Mouse (Mus musculus): ENCODE data around the gene Aire.

The Aire gene

GRCm38 (mm10) chr10:78009184-78009944 lies 34.0 kb downstream of the Aire start:
- DNase-seq (ENCODE audit: low spot score in 2 of 2), result peak; percentile 96

GRCm38 (mm10) chr10:78008169-78008568 lies 35.2 kb downstream of the Aire start:
- no peak for DNase-seq (ENCODE audit: low spot score in 2 of 2)

GRCm38 (mm10) chr10:78007203-78007602 lies 36.2 kb downstream of the Aire start:
- DNase-seq (ENCODE audit: low spot score in 2 of 2), result no peak

- DNase-seq (ENCODE audit: low spot score in 2 of 2), result no peak
These were observed 37.5 kb downstream of the Aire start for GRCm38 (mm10) chr10:78005791-78006438.

- no peak for DNase-seq (ENCODE audit: low spot score in 2 of 2)
These were observed 38.8 kb downstream of the Aire start for GRCm38 (mm10) chr10:78004479-78005100.

GRCm38 (mm10) chr10:78002316-78002715 lies 41.1 kb downstream of the Aire start:
- no peak for DNase-seq (ENCODE audit: low spot score in 2 of 2)

- DNase-seq (ENCODE audit: low spot score in 2 of 2), result peak; percentile 88 to 92
These were observed 41.6 kb downstream of the Aire start for GRCm38 (mm10) chr10:78001796-78002195.

- no peak for DNase-seq (ENCODE audit: low spot score in 2 of 2)
These were observed 43.2 kb downstream of the Aire start for GRCm38 (mm10) chr10:78000200-78000599.

GRCm38 (mm10) chr10:77995639-77996038 lies 47.8 kb downstream of the Aire start:
- no peak for DNase-seq (ENCODE audit: low spot score in 2 of 2)

- DNase-seq (ENCODE audit: low spot score in 2 of 2), result no peak
These were observed 57.6 kb downstream of the Aire start for GRCm38 (mm10) chr10:77985775-77986174.

- DNase-seq (ENCODE audit: low spot score in 2 of 2), result peak; percentile 79 to 82
These were observed 58.8 kb downstream of the Aire start for GRCm38 (mm10) chr10:77984660-77985059.
